Mouse (Mus musculus) ES-E14 (cell line): ENCODE results near the gene Icosl. TPM values are rescaled to one million over a fixed set of nuclear protein-coding genes. Genes with fewer than 3 reads are reported as not detected.
A peak's percentile ranks its signal among the peaks of the same experiment; 100 is the strongest.

Experiments
- DNase-seq: peaks from one replicate; pipeline ENCODE4 v3.0.0-alpha.2; 2013; ENCODE audit warnings: low read depth, low spot score
- H3K27ac ChIP-seq: 2 replicates; pipeline ENCODE4 v1.5.1; 2012; ENCODE audit warnings: low read depth, mild to moderate bottlenecking, low read length, moderate library complexity, mixed read lengths; ENCODE audit not compliant: poor library complexity, insufficient read depth, severe bottlenecking
- H3K36me3 ChIP-seq: 2 replicates; pipeline ENCODE4 v1.6.1; 2012; ENCODE audit warnings: mild to moderate bottlenecking, low read length, moderate library complexity, mixed read lengths; ENCODE audit not compliant: control insufficient read depth, poor library complexity, insufficient read depth, severe bottlenecking
- H3K4me1 ChIP-seq, 2 experiments: fragments of 150-350 bp in 1 of 2; sonication (generic) in 1 of 2; 2 replicates each; pipeline ENCODE4 v1.6.1; 2012; ENCODE audit warnings: low read length in 2 of 2, mild to moderate bottlenecking in 1 of 2, mixed read lengths in 1 of 2; ENCODE audit not compliant: control insufficient read depth in 2 of 2, insufficient read depth in 2 of 2, poor library complexity in 1 of 2
- H3K4me3 ChIP-seq, 2 experiments: fragments of 150-350 bp in 1 of 2; sonication (generic) in 1 of 2; 2 replicates each; pipeline ENCODE4 v1.5.1; 2012; ENCODE audit warnings: low read length in 2 of 2, low read depth in 1 of 2, mild to moderate bottlenecking in 1 of 2, mixed read lengths in 1 of 2; ENCODE audit not compliant: insufficient read depth in 1 of 2, poor library complexity in 1 of 2, severe bottlenecking in 1 of 2
- H3K9ac ChIP-seq: 2 replicates; pipeline ENCODE4 v1.6.1; 2012; ENCODE audit warnings: low read depth, mild to moderate bottlenecking, low read length, mixed read lengths; ENCODE audit not compliant: poor library complexity, insufficient read depth, severe bottlenecking
- H3K9me3 ChIP-seq: fragments of 150-350 bp; sonication (generic); 2 replicates; pipeline ENCODE4 v1.6.1; 2012; ENCODE audit warnings: low read depth, mild to moderate bottlenecking, low read length; ENCODE audit not compliant: control insufficient read depth, insufficient read depth
- CHD2 ChIP-seq: IDR thresholded peaks from 2 replicates; pipeline ENCODE4 v1.6.1; 2014; ENCODE audit warnings: mild to moderate bottlenecking, low read depth, low read length, inconsistent platforms
- HCFC1 ChIP-seq: IDR thresholded peaks from 2 replicates; pipeline ENCODE4 v1.6.1; 2012; ENCODE audit warnings: low read length, inconsistent platforms, borderline replicate concordance; ENCODE audit not compliant: insufficient read depth
- MAFK ChIP-seq: IDR thresholded peaks from 2 replicates; pipeline ENCODE4 v1.6.1; 2014; ENCODE audit warnings: mild to moderate bottlenecking, low read depth, low read length, inconsistent platforms; ENCODE audit not compliant: insufficient read depth
- ZC3H11A ChIP-seq: IDR thresholded peaks from 2 replicates; pipeline ENCODE4 v1.6.1; 2012; ENCODE audit warnings: low read depth, mild to moderate bottlenecking, inconsistent platforms, low read length, borderline replicate concordance
- ZNF384 ChIP-seq: IDR thresholded peaks from 2 replicates; pipeline ENCODE4 v1.6.1; 2012; ENCODE audit warnings: low read depth, low read length, inconsistent platforms
- in situ Hi-C, 2 experiments: fragments of 600-800 bp; cut with MboI; formaldehyde crosslinking; loops; one replicate each; pipeline ENCODE4 v1.15.1; 2025; ENCODE audit warnings: low sequenced_read_pairs in 2 of 2, inconsistent platforms in 1 of 2; ENCODE audit not compliant: unreplicated experiment in 2 of 2
- total RNA-seq: library from RNA; depleted of rRNA; stranded (reverse); fragments of 300-350 nt; gene quantifications from 2 replicates; pipeline ENCODE4 v1.2.3, GENCODE M21; 2012

The Icosl gene
- total RNA-seq, 1 experiment: 30.5 TPM

DNA sequence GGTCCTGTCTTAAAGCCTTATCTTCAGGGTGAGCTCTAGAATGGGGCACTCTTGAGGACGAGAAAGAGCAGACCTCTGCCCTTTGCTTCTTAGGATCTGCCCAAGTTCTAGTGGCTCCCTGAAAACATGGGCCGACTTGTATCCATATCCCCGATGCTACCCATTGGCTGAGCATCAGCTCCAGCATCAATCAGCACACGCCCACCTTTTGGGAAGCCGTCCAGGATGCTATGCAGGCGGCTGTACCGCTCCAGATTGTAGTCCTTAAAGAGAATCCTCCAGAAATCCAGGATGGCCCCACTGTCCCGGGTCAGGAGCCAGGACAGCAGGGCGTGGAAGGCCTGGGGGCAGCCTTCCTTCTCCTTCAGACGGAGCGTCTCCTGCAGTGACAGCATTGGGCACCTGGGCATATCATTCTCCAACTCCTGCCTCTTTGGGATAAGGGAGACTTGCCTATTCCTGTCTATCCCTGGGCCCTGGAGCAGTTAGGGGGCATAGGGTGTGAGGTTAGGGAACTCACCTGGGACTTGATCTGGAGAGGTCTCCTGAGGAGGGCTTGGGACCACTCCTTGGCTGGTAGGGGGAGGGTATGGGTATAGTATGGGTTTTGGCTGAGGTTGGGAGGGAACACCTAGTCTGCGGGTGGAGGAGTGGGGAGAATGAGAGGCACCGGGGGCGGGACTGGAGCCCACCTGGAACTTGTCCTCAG is 26.3 kb upstream of the Icosl start:
- H3K36me3 ChIP-seq: no peaks in the 10 kb centered on the region; the same call in 1 of the 2 replicates
- in situ Hi-C loops: no loop called here
- peak overlapping the region; percentile 34 to 50; a peak in 3 of 4 replicates for H3K4me3 ChIP-seq
- TF ChIP-seq HCFC1: no peak
- TF ChIP-seq MAFK: no peak
- no peak for TF ChIP-seq ZC3H11A
- TF ChIP-seq CHD2: no peak
- TF ChIP-seq ZNF384: no peak
- H3K9ac ChIP-seq: 0 out of 2 replicates have a peak overlapping the region, but pooled peaks have one; percentile 8
- peaks cover 5 to 41% of the 10 kb centered on the region in 2 experiments; a peak in 3 of 4 replicates for H3K4me1 ChIP-seq
- DNase-seq: no peak
- H3K27ac ChIP-seq: no peak overlapping the region
- H3K9me3 ChIP-seq: no peaks in the 10 kb centered on the region

DNA sequence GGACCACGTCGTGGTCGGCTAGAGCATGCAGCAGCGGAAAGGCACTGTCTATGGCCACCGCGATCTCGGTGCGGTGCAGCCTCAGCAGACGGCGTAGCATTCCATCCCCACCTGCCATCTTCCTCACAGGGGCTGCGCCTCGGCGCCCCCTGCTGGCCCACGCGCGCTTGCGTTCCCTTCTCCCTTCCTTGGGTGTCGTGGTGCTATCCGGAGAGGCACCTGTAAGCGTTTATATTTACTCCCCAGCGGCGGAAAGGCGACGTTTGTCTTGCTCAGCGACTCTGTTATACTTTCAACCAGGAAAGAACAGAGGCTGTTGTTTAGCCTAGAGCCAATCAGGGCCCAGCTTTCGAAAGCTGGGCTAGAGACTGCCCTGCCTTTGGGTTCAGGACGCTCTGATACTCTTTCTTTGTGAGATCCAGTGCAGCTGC is 25.7 kb upstream of the Icosl start, which contains the start of gene Aire:
TSS of gene Aire (minus strand) at position 205 of the 431 bp plus-strand sequence.
- DNase-seq: peak; percentile 75
- H3K9ac ChIP-seq: peak within 1 kb of the TSS; percentile 49; the same call in 1 of the 2 replicates
- H3K27ac ChIP-seq: no peak within 1 kb of the TSS; the same call in 1 of the 2 replicates
- no peaks in the 10 kb centered on the region; the same call in 1 of the 2 replicates for H3K36me3 ChIP-seq
- peak within 1 kb of the TSS; percentile 34 to 50 for H3K4me3 ChIP-seq
- no peak for TF ChIP-seq HCFC1
- TF ChIP-seq ZNF384: no peak
- TF ChIP-seq CHD2: no peak
- no peak for TF ChIP-seq MAFK
- TF ChIP-seq ZC3H11A: no peak
- in situ Hi-C loops: no loop called here
- no peaks in the 10 kb centered on the region for H3K9me3 ChIP-seq
- H3K4me1 ChIP-seq: peaks cover 3 to 39% of the 10 kb centered on the region in 2 experiments; a peak in 3 of 4 replicates

DNA sequence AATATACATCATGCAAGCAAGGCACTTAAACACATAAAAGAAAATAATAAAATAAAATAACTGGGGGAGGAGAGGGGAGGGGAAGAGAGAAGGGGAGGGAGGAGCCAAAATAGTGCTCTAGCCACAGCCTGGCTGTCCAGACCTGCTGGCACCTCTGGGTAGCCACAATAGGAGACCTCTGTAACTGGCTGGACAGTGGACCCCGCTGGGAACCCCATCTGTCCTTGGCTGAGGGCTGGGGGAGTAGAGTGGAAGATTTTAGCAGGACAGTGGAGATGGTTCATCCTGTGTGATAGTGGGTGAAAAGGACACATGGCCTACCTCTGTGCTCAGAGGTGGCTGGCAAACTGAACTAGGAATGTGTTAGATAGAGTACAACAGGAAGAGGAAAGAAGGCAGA is 24.6 kb upstream of the Icosl start:
- Histone ChIP-seq H3K4me3 (no peak overlapping the region), H3K4me1 (peaks cover 6 to 39% of the 10 kb centered on the region in 2 experiments; a peak in 3 of 4 replicates), H3K27ac (no peak overlapping the region), H3K36me3 (no peaks in the 10 kb centered on the region; the same call in 1 of the 2 replicates), H3K9me3 (no peaks in the 10 kb centered on the region), H3K9ac (no peak overlapping the region)
- in situ Hi-C loops: no loop called here
- TF ChIP-seq ZC3H11A: no peak
- no peak for DNase-seq

DNA sequence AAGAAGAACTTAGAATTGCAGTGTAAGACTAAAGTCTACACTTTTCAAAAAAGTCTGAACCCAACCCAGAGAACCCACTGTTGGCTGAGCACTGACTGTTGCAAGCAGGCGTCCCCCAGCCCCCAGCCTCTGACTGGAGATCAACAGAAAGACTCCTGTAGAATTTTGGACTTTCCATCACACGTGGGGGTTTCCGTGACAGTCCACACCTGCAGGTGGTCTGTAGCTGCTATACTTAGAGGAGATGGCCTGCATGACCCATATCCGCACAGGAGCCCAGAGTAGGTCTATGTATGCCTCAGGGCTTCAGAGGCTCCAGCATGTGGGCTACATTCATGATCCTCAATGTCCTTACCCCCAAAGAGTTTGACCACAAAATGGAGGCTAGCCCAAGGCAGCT is 22.7 kb upstream of the Icosl start:
- Histone ChIP-seq H3K4me1 (peaks cover 6 to 36% of the 10 kb centered on the region in 2 experiments; a peak in 3 of 4 replicates), H3K4me3 (no peak overlapping the region), H3K27ac (peak overlapping the region; percentile 82), H3K9me3 (no peaks in the 10 kb centered on the region), H3K9ac (no peak overlapping the region), H3K36me3 (peaks cover 7% of the 10 kb centered on the region; the same call in 1 of the 2 replicates)
- no peak for DNase-seq
- no peak for TF ChIP-seq CHD2
- no peak for TF ChIP-seq HCFC1
- no peak for TF ChIP-seq MAFK
- in situ Hi-C loops: no loop called here
